Mouse (Mus musculus) yolk sac, embryonic 10.5 days (tissue): ENCODE data around the gene Ubtf.

Experiments
- DNase-seq: peaks from one replicate; pipeline ENCODE4 v3.0.0-alpha.2; 2017; ENCODE audit warnings: low spot score

The Ubtf gene

GRCm38 (mm10) chr11:102263211-102263610 is 56.3 kb downstream of the Ubtf start:
- no peak for DNase-seq

- DNase-seq, result no peak
Observed at GRCm38 (mm10) chr11:102258521-102258920, 61.0 kb downstream of the Ubtf start.

- DNase-seq, result no peak
Observed at GRCm38 (mm10) chr11:102258095-102258494, 61.4 kb downstream of the Ubtf start.

- no peak for DNase-seq
Observed at GRCm38 (mm10) chr11:102257514-102257913, 62.0 kb downstream of the Ubtf start.
